Mouse (Mus musculus) erythroblast, adult 5-6 weeks (primary cell): ENCODE measurements around the gene Gm42715. TPM values are rescaled to one million over a fixed set of nuclear protein-coding genes. Genes with fewer than 3 reads are reported as not detected.
A peak's percentile ranks its signal among the peaks of the same experiment; 100 is the strongest.
"Not testable (repeated sequence)": the region's sequence is repeated elsewhere in the genome, so short reads cannot be mapped to it uniquely, and the experiment has no call there.

Experiments used
- ATAC-seq: replicated peaks from 2 replicates; pipeline ENCODE4 v1.8.0; 2016; ENCODE audit warnings: moderate number of reproducible peaks, mild to moderate bottlenecking, moderate TSS enrichment, inconsistent platforms; ENCODE audit not compliant: poor library complexity, low FRiP score, severe bottlenecking
- total RNA-seq, 2 experiments: library from RNA; stranded (forward) in 1 of 2; stranded (reverse) in 1 of 2; fragments of 150-400 nt in 1 of 2; fragments of 200-764, 138-1000 nt in 1 of 2; gene quantifications; 2 replicates each; pipeline versions ENCODE4 v1.2.3 to v1.2.4; 2015 to 2017; ENCODE audit warnings: low replicate concordance in 2 of 2

Gene Gm42715
- total RNA-seq, 2 experiments from 2014 or later, result 17.4 to 27.9 TPM

- no peak for ATAC-seq
These were observed 27.5 kb upstream of the Gm42715 start for GRCm38 (mm10) chr7:127491846-127492245.

- no peak for ATAC-seq
These were observed 24.7 kb upstream of the Gm42715 start for GRCm38 (mm10) chr7:127494648-127495047.

DNA sequence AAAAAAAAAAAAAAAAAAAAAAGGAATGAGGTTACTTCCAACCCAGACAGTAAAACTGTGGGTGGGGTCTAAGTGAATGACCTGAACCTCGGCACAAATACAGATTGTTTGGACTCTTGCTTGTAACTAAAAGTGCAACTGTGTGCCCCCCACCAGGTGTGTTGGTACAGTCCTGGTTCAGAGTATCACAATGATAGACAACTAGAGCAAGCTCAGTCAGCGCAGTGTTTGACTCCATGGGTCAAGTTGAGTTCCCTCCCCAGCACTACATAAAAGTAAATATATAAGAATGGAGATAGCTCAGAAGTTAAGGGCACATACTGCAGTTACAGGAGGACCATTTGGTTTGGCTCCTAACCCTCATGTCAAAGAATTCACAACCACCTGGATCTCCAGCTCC is 22.0 kb upstream of the Gm42715 start:
- ATAC-seq, result no peak

GRCm38 (mm10) chr7:127498407-127498806 is 21.0 kb upstream of the Gm42715 start:
- peak; percentile 55; the same call in 1 of the 2 replicates for ATAC-seq

- ATAC-seq, result no peak
These were observed 11.1 kb upstream of the Gm42715 start for GRCm38 (mm10) chr7:127508291-127508690.

- not testable (repeated sequence) for ATAC-seq
These were observed 9.6 kb upstream of the Gm42715 start for GRCm38 (mm10) chr7:127509830-127510229.

DNA sequence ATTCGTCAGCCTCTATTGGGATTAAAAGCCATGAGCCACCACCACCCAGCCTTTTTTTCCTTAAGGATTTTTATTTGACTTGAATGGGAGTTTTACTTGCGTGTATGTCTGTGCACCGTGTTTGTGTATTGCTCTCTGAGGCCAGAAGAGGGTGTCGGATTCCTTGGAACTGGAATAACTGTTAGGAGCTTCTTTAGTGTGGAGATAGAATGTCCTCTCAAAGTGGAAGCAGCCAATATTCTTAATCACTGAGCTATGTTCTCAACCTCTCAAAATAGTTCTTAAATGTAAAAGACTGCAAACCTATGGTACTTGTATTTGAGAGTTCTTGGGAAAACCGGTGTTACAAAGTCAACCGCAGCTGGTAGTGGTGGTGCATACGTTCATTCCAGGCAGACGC is 8.1 kb upstream of the Gm42715 start:
- no peak for ATAC-seq

DNA sequence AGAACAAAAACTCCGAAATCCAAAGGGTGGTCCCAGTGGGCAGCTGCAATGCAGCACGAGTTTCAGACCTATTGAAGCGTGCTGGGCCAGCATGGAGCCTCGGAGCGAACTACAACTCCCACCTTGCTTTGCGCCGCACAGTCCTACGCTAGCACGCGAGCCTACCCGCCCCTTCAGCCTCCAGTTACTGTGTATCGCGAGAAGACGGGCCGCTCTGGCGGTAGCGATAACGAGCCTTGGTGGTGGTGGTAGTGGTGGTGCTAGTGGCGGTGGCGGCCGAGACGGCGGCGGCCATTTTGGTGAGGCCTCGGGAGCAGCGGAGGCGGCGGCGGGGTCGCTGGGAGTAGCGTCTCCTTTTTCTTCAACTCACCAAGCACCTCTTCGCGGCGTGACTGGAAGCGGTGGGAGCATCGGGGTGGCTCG is 7.6 kb upstream of the Gm42715 start, which contains the start of gene Srcap:
Srcap (plus strand) TSS at position 176 of the 423 bp plus-strand sequence.
- peak; percentile 96 for ATAC-seq

GRCm38 (mm10) chr7:127512231-127513015 is 7.0 kb upstream of the Gm42715 start:
- peak; percentile 75 for ATAC-seq

GRCm38 (mm10) chr7:127513016-127513390 is 6.4 kb upstream of the Gm42715 start:
- ATAC-seq, result no peak

- ATAC-seq, result no peak
These were observed 5.6 kb upstream of the Gm42715 start for GRCm38 (mm10) chr7:127513781-127514180.

DNA sequence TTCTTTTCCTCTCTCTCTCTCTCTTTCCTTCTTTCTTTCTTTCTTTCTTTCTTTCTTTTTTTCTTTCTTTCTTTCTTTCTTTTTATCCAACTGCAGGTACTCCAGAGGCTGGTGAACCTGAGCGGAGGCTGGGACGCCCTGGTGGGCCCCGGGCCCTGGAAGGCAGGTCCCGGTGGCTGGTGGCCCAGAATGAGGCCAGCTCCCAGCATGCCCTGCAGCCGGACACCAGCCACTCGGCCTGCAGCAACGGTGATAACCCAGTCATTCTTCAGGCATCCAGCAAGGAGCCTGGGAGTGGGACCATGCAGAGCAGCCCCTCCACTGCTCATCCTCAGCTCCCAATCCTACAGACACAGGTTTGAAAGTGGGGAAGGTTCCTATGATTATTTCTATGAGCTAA is 3.5 kb upstream of the Gm42715 start:
- ATAC-seq, result no peak

- ATAC-seq, result no peak
These were observed 3.0 kb upstream of the Gm42715 start for GRCm38 (mm10) chr7:127516344-127516743.

DNA sequence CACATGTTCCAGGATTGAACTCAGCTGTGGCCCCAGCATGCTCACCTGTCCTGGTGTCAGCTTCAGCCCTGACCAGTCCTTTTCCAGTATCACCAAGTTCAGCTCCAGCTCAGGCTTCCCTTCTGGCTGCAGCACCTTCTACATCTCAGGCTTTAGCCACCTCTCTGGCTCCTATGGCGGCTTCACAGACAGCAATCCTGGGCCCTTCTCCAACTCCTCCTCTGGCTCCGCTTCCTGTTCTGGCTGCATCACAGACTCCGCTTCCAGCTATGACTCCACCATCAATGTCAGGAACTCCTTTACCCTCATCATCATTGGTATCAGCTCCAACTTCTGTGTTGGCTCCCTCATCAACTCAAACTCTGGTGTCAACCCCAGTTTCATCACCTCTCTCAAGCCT is 22.3 kb downstream of the Gm42715 start:
- ATAC-seq, result no peak

DNA sequence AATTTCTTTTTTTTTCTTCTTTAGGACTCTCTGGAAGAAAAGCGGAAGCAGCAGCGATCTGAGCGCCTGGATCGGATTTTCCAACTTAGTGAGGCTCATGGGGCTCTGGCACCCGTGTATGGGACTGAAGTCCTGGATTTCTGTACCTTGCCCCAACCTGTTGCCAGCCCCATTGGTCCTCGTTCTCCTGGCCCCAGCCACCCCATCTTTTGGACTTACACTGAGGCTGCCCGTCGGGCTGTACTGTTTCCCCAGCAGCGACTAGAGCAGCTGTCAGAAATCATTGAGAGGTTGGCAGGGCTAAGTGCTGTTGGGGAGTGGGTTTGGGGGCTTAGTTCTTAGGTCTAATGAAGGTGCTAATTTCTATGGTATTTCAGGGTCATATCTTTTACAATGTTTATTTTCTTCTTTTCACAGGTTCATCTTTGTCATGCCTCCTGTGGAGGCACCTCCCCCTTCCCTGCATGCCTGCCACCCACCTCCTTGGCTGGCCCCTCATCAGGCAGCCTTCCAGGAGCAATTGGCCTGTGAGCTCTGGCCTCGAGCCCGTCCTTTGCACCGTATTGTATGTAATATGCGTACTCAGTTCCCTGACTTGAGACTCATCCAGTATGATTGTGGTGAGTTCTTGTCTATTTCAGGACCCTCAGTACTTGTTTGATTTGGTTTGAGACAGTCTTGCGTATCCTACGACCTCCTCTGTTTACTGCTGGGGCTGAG is 29.9 kb downstream of the Gm42715 start:
- no peak for ATAC-seq

GRCm38 (mm10) chr7:127551558-127551957 is 32.2 kb downstream of the Gm42715 start:
- ATAC-seq, result no peak

GRCm38 (mm10) chr7:127560580-127560979 is 41.2 kb downstream of the Gm42715 start:
- ATAC-seq, result 0 out of 2 replicates have a peak, but pooled peaks have one; percentile 20

GRCm38 (mm10) chr7:127561340-127561858 is 42.0 kb downstream of the Gm42715 start, which contains the start of gene Tmem265:
Tmem265 (plus strand) TSS chr7:127561390.
- no peak for ATAC-seq

GRCm38 (mm10) chr7:127564381-127565150 is 45.2 kb downstream of the Gm42715 start:
- no peak for ATAC-seq

DNA sequence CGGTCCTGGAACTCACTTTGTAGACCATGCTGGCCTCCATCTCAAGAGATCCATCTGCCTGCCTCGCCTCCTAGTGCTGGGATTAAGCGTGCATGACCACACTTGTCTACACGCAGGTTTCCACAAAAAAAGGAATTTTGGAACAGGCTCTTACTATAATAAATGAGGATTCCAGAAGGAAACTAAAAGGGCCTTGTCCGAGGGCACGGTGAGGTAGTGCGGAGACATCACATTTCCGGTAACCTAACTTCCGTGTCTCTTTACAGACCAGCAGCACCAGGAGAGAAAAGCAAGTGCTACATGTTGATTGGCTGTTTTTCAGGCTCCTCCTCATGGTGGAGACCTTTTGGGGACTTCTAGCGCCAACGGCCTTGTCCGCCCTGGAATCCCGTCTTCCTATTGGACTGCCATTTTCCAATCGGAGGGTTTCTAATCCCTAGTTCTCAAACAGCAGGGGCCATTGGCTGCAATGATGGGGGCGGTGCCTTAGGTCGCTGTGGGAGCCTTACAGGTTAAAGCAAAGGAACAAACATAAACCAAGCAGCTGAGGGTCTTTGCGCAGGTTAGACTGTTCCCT is 53.6 kb downstream of the Gm42715 start, which contains the start of gene Phkg2:
Phkg2 (plus strand) TSS at position 446 of the 577 bp plus-strand sequence.
- ATAC-seq, result peak; percentile 98
